Mouse (Mus musculus) limb, embryonic 13.5 days (tissue): Measurements from ENCODE around the gene Ppef2. TPM values are rescaled to one million over a fixed set of nuclear protein-coding genes. Genes with fewer than 3 reads are reported as not detected.
"Not testable (repeated sequence)": the region's sequence is repeated elsewhere in the genome, so short reads cannot be mapped to it uniquely, and the experiment has no call there.

Source experiments
- ATAC-seq: fragments of 200-750 bp; cut with Nextera tagmentation; 2 replicates; pipeline ENCODE4 v1.8.0; 2017; ENCODE audit warnings: low read depth, moderate number of reproducible peaks, moderate TSS enrichment; ENCODE audit not compliant: low FRiP score
- H3K27ac ChIP-seq: fragments of 300-500 bp; sonication (generic); 2 replicates; pipeline ENCODE4 v1.5.1; 2015; ENCODE audit warnings: inconsistent platforms, mild to moderate bottlenecking, moderate library complexity
- H3K27me3 ChIP-seq: fragments of 300-500 bp; sonication (generic); 2 replicates; pipeline ENCODE4 v1.6.1; 2015; ENCODE audit warnings: mild to moderate bottlenecking, inconsistent platforms
- H3K36me3 ChIP-seq: fragments of 300-500 bp; sonication (generic); 2 replicates; pipeline ENCODE4 v1.6.1; 2015; ENCODE audit warnings: inconsistent platforms, mild to moderate bottlenecking, moderate library complexity
- H3K4me1 ChIP-seq: fragments of 300-500 bp; sonication (generic); 2 replicates; pipeline ENCODE4 v1.6.1; 2015; ENCODE audit warnings: inconsistent platforms
- H3K4me2 ChIP-seq: fragments of 300-500 bp; sonication (generic); replicated peaks from 2 replicates; pipeline ENCODE4 v1.6.1; 2015; ENCODE audit warnings: inconsistent platforms, mild to moderate bottlenecking, moderate library complexity
- H3K4me3 ChIP-seq: fragments of 300-500 bp; sonication (generic); 2 replicates; pipeline ENCODE4 v1.5.1; 2015; ENCODE audit warnings: moderate library complexity, mild to moderate bottlenecking, inconsistent platforms
- H3K9ac ChIP-seq: fragments of 300-500 bp; sonication (generic); 2 replicates; pipeline ENCODE4 v1.6.1; 2015; ENCODE audit warnings: mild to moderate bottlenecking, inconsistent platforms
- H3K9me3 ChIP-seq: fragments of 300-500 bp; sonication (generic); 2 replicates; pipeline ENCODE4 v1.6.1; 2016; ENCODE audit warnings: inconsistent platforms
- WGBS: fragments of 180-500 bp; shearing (Covaris S2); methylation state at CpG from one replicate; pipeline ENCODE4 v1.1.7; 2015; 5-methylcytosine and 5-hydroxymethylcytosine counted together
- polyA plus RNA-seq: library from polyadenylated mRNA; unstranded; fragments of >200 nt; fragmentation: Nextera tagmentation; extraction: Ambion mirVana; gene quantifications from 2 replicates; pipeline ENCODE4 v1.2.1, GENCODE M21; 2015

The Ppef2 gene
- polyA plus RNA-seq, 1 experiment from 2014 or later: 0.06 TPM

DNA sequence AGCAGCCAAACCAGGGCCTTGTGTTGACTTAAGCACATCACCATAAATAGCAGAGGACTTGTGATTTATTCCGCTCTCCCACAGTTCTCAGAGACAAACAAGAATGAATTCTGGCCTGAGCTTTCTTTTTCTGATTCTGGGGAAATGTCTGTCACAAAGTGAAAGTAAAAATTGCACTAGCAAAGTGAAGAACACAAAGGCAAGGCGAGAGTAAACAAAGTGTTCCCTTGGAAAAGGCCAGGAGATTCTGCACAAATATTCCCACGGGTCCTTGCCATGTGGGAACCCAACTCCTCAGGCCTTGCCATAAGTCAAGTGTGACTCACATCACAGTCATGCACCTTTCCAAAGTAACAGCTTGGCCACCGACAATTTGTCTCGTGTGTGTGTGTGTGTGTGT lies 50.4 kb downstream of the Ppef2 start:
- no peak for ATAC-seq
- 82% methylated on average over 5 of the region's 5 CpGs for WGBS
- H3K27me3 ChIP-seq: no peaks in the 10 kb centered on the region
- H3K36me3 ChIP-seq: peaks cover 46% of the 10 kb centered on the region
- H3K9ac ChIP-seq: no peak overlapping the region
- no peak overlapping the region for H3K4me2 ChIP-seq
- no peak overlapping the region for H3K4me3 ChIP-seq
- no peak overlapping the region for H3K27ac ChIP-seq
- no peaks in the 10 kb centered on the region for H3K4me1 ChIP-seq
- H3K9me3 ChIP-seq: no peaks in the 10 kb centered on the region

GRCm38 (mm10) chr5:92205184-92205583 lies 50.9 kb downstream of the Ppef2 start:
- no peak overlapping the region for H3K4me3 ChIP-seq
- no peak for ATAC-seq
- no peak overlapping the region for H3K9ac ChIP-seq
- H3K27ac ChIP-seq: no peak overlapping the region
- peaks cover 52% of the 10 kb centered on the region for H3K36me3 ChIP-seq
- H3K9me3 ChIP-seq: no peaks in the 10 kb centered on the region
- no peak overlapping the region for H3K4me2 ChIP-seq
- no peaks in the 10 kb centered on the region for H3K4me1 ChIP-seq
- whole genome bisulfite sequencing: 91% methylated on average over 7 of the region's 7 CpGs
- H3K27me3 ChIP-seq: no peaks in the 10 kb centered on the region

GRCm38 (mm10) chr5:92204162-92205036 lies 51.7 kb downstream of the Ppef2 start:
- peaks cover 60% of the 10 kb centered on the region for H3K36me3 ChIP-seq
- ATAC-seq: no peak
- H3K4me3 ChIP-seq: no peak overlapping the region
- H3K9me3 ChIP-seq: no peaks in the 10 kb centered on the region
- H3K4me1 ChIP-seq: no peaks in the 10 kb centered on the region
- no peak overlapping the region for H3K9ac ChIP-seq
- 82% methylated on average over 6 of the region's 6 CpGs for WGBS
- H3K27ac ChIP-seq: no peak overlapping the region
- H3K27me3 ChIP-seq: no peaks in the 10 kb centered on the region
- H3K4me2 ChIP-seq: no peak overlapping the region

DNA sequence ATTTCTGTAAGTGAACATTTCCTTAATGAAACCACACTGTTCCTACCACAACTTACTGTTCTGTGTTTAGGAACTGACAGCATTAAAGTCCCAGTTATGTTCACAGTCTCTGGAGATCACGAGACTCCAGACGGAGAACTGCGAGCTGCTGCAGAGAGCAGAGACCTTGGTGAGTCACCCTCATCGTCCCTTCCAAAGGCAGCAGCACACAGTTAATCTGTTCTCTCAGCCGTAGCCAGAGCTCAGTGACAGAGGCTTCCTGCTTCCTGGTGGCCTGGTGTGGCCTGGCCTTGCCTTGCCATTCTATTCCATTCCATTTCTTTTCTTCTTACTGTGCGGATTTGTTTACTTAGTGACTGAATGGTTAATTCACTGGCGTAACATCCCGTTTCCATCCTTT lies 57.8 kb downstream of the Ppef2 start:
- Histone ChIP-seq H3K27me3 (no peaks in the 10 kb centered on the region), H3K9ac (no peak overlapping the region), H3K36me3 (peaks cover 92% of the 10 kb centered on the region), H3K9me3 (no peaks in the 10 kb centered on the region), H3K27ac (no peak overlapping the region), H3K4me2 (no peak overlapping the region), H3K4me1 (no peaks in the 10 kb centered on the region), H3K4me3 (no peak overlapping the region)
- ATAC-seq: no peak
- 89% methylated on average over 8 of the region's 8 CpGs for WGBS

GRCm38 (mm10) chr5:92196895-92197811 lies 58.9 kb downstream of the Ppef2 start:
- no peak for ATAC-seq
- Histone ChIP-seq H3K4me2 (no peak overlapping the region), H3K27me3 (no peaks in the 10 kb centered on the region), H3K36me3 (peaks cover 94% of the 10 kb centered on the region), H3K27ac (no peak overlapping the region), H3K4me1 (no peaks in the 10 kb centered on the region), H3K4me3 (no peak overlapping the region), H3K9me3 (no peaks in the 10 kb centered on the region), H3K9ac (no peak overlapping the region)
- 87% methylated on average over 15 of the region's 15 CpGs for WGBS

DNA sequence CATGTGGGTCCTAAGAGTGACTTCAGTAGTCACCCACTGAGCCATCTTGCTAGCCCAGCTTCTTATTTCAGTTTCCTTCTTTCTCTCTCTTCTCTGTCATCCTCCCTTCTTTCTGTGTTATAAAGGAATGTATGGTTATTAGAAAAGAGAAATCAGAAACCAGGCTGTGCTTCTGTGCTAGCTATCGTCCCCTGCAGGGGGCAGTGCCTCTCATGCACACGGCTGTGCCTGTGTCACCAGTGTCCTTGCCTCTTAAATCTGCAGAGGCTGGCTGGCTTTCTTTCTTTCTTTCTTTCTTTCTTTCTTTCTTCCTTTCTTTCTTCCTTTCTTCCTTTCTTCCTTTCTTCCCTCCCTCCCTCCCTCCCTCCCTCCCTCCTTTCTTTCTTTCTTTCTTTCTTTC lies 60.4 kb downstream of the Ppef2 start:
- 46% methylated on average over 2 of the region's 2 CpGs for WGBS
- not testable (repeated sequence) for H3K4me3 ChIP-seq, H3K9ac ChIP-seq, H3K9me3 ChIP-seq, H3K4me2 ChIP-seq, H3K27ac ChIP-seq, H3K27me3 ChIP-seq, H3K4me1 ChIP-seq, ATAC-seq
- H3K36me3 ChIP-seq: peaks cover 87% of the 10 kb centered on the region

GRCm38 (mm10) chr5:92188881-92189483 lies 67.1 kb downstream of the Ppef2 start:
- no peak for ATAC-seq

DNA sequence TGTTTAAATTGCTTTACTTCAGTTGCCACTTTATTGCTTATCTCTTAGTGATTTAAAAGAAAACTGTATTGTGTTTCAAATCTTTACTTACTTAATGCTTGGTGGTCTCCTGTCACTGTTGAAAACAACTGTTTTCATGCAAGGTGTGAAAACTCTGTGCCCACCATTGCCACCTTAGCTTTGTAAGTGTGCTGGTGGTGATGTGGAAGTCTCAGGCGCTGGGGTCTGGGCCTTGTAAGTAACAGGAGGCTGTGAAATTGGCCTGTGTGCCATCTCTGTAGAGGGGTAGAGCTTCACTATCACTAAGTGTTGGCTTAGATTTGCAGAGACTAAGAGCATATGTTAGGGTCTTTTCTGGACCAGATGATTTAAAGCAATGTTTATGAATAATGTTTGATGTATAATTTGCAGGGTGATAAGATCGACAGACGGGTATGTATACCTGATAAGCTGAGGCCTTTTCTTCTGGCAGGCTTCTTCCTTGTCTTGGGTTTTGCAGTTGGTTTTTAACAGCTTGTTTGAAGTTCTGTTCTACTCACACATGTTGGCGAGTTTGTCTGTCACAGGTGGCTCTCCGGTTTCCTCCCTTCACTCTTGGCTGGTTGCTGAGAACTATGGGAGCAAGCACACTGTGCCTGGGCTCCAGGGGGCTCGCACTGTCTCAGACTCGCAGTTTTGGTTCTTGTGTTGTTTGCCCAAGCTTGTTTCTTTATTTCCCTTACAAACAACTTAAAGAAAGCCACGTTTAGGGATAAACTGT lies 72.8 kb downstream of the Ppef2 start:
- H3K27me3 ChIP-seq: no peaks in the 10 kb centered on the region
- 84% methylated on average over 8 of the region's 8 CpGs for WGBS
- ATAC-seq: no peak
- H3K4me1 ChIP-seq: no peaks in the 10 kb centered on the region
- H3K36me3 ChIP-seq: peaks cover 81% of the 10 kb centered on the region
- H3K4me2 ChIP-seq: no peak overlapping the region
- no peak overlapping the region for H3K4me3 ChIP-seq
- H3K9me3 ChIP-seq: no peaks in the 10 kb centered on the region
- no peak overlapping the region for H3K9ac ChIP-seq
- no peak overlapping the region for H3K27ac ChIP-seq

More at GRCm38 (mm10) chr5:92188881-92189483, 67.1 kb downstream of the Ppef2 start:
- Histone ChIP-seq H3K9ac (no peak overlapping the region), H3K4me3 (no peak overlapping the region), H3K27me3 (no peaks in the 10 kb centered on the region), H3K9me3 (no peaks in the 10 kb centered on the region; the same call in 1 of the 2 replicates), H3K4me2 (no peak overlapping the region), H3K27ac (no peak overlapping the region), H3K4me1 (no peaks in the 10 kb centered on the region), H3K36me3 (peaks cover 80% of the 10 kb centered on the region)
- WGBS: 96% methylated on average over 7 of the region's 7 CpGs

Other genes starting within 250 kb of the Ppef2 start
- 0.57 and 0.84 TPM in 2 replicates for gene Cdkl2, start 212.4 kb downstream of the Ppef2 start, polyA plus RNA-seq
- 201 and 209 TPM in 2 replicates for gene G3bp2, start 172.6 kb downstream of the Ppef2 start, polyA plus RNA-seq
- gene Uso1, start 118.3 kb downstream of the Ppef2 start, polyA plus RNA-seq: 50.1 and 53.2 TPM in 2 replicates
- gene U90926, start 40.9 kb downstream of the Ppef2 start, polyA plus RNA-seq: 0.39 TPM in 1 of 2 replicates, not detected in the other
- gene Naaa, start 21.9 kb upstream of the Ppef2 start, polyA plus RNA-seq: 11.6 and 12.3 TPM in 2 replicates
- gene Sdad1, start 54.2 kb upstream of the Ppef2 start, polyA plus RNA-seq: 46.5 and 48.4 TPM in 2 replicates
- gene Cxcl9, start 71.8 kb upstream of the Ppef2 start, polyA plus RNA-seq: 0.49 and 0.76 TPM in 2 replicates
- 5.2 and 5.5 TPM in 2 replicates for gene Art3, start 75.5 kb upstream of the Ppef2 start, polyA plus RNA-seq
- 0.94 and 1.5 TPM in 2 replicates for gene Cxcl10, start 92.6 kb upstream of the Ppef2 start, polyA plus RNA-seq
- 55.2 and 60.2 TPM in 2 replicates for gene Nup54, start 178.9 kb upstream of the Ppef2 start, polyA plus RNA-seq